Mouse (Mus musculus): Measurements from ENCODE around the gene Tfrc. TPM values are rescaled to one million over a fixed set of nuclear protein-coding genes. Genes with fewer than 3 reads are reported as not detected.

Tfrc gene
- 32.7 and 33.1 TPM in 2 replicates for polyA plus RNA-seq (2015; fragmentation: Nextera tagmentation; extraction: Ambion mirVana)

DNA sequence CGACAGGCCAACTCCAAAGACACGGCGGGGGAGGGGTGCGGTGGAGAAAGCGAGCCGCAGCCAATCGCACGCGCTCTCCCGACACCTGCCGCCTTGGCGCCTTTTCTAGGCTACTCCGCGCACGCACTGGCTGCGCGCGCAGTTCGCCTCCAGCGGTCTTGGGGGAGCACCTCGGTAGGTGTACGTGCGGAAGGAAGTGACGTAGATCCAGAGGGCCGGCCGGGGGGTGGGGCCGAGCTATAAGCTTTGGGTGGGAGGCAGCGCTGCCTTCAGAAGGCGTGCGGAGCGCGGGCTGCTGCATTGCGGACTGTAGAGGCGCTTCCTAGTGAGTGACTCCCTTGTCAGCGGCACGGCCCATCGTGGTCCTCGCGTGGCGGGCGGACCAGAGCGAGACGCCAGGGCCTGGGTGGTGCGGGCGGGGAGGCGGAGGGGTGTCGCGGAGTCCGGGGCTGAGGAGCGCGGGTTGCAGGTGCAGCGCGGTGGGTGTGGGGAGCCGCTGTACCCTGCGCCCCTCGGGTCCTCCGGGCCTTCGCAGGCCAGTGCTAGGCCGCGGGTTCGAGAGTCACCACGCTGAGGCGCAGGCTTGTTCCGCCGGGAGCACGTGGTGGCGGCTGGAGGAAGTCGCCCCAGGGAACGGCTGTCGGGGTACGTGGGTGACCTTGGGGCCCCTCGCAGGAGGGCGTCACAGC, at the start of gene Tfrc:
Gene Tfrc (plus strand): TSS at position 209 of the 689 bp plus-strand sequence.
- peak; percentile 99 for ATAC-seq (ENCODE audit: low FRiP score)
- peak within 1 kb of the TSS; percentile 66 for H3K4me2 ChIP-seq
- peak within 1 kb of the TSS; percentile 91 for H3K9ac ChIP-seq (replicated peaks)
- peak within 1 kb of the TSS; percentile 96 for H3K27ac ChIP-seq (replicated peaks)
- H3K4me3 ChIP-seq (replicated peaks), result peak within 1 kb of the TSS; percentile 92
- 0 out of 2 replicates have a peak, but pooled peaks cover 4% of the 10 kb centered on the region for H3K36me3 ChIP-seq
- peaks cover 18% of the 10 kb centered on the region for H3K4me1 ChIP-seq
- under 1% methylated on average over 73 of the region's 73 CpGs for WGBS
- H3K27me3 ChIP-seq (replicated peaks), result no peaks in the 10 kb centered on the region
- H3K9me3 ChIP-seq (replicated peaks), result no peaks in the 10 kb centered on the region

DNA sequence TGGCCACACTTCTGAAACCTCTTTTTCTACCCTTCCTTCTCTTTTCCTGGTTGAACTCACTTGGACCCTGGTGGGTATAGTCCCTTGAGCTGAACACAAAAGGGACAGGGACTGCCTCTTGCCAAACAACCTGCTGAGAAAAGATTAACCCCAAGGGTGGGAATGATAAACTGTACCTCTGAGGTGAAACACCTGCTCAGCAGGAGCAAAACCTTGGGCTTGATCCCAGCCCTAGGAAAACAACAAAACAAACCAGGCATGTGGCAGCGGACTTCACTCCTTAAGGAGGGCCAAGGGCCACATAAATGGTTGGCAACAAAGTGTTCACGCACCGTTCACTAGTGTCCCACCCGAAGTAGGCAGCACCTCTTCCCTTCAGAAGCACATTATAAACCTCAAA, 49.2 kb upstream of the Tfrc start:
- no peak for ATAC-seq (ENCODE audit: low FRiP score)
- Histone ChIP-seq H3K4me2 (no peak overlapping the region), H3K4me3 (replicated peaks) (no peak overlapping the region), H3K4me1 (no peaks in the 10 kb centered on the region), H3K27ac (replicated peaks) (no peak overlapping the region), H3K27me3 (replicated peaks) (no peaks in the 10 kb centered on the region), H3K36me3 (no peaks in the 10 kb centered on the region), H3K9ac (replicated peaks) (no peak overlapping the region), H3K9me3 (replicated peaks) (no peaks in the 10 kb centered on the region)
- WGBS, result 74% methylated on average over 4 of the region's 4 CpGs

DNA sequence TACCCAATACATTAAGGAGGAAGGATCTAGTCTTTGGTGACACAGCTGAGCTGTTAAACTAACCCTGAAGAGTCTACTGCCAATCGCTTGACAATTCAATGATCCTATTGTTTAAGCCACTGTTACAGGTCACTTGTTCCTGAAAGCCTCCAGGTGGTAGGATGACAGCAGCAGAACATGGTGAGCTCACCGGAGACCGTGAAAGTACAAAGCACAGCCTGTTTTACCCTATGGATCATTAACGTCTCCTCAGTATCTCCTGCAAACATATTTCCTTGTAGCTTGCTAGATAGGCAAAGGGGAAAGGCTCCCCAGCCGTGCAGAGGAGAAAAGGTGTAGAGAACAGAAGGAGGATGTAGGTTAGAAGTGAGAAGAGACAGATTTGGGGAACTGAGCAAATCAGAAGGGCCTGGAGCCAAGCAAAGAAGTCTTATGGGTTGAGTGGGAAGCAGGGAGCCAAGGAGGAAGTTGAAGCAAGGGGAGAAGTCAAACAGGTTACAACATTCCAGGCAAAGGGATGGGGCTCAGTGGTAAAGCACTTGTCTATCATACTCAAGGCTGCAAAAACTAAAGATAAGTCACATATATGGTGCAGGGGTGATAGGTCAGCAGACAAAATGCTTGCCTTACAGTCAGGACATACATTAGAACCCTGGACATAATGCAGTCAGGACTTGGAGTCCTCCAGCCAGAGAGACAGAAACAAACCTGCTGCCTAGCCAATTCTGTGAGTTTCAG, 45.5 kb upstream of the Tfrc start:
- no peaks in the 10 kb centered on the region for H3K4me1 ChIP-seq
- H3K4me2 ChIP-seq, result no peak overlapping the region
- H3K27me3 ChIP-seq (replicated peaks), result no peaks in the 10 kb centered on the region
- H3K9ac ChIP-seq (replicated peaks), result no peak overlapping the region
- H3K9me3 ChIP-seq (replicated peaks), result no peaks in the 10 kb centered on the region
- no peak overlapping the region for H3K27ac ChIP-seq (replicated peaks)
- no peak for ATAC-seq (ENCODE audit: low FRiP score)
- H3K4me3 ChIP-seq (replicated peaks), result no peak overlapping the region
- WGBS, result 82% methylated on average over 5 of the region's 5 CpGs
- no peaks in the 10 kb centered on the region for H3K36me3 ChIP-seq

DNA sequence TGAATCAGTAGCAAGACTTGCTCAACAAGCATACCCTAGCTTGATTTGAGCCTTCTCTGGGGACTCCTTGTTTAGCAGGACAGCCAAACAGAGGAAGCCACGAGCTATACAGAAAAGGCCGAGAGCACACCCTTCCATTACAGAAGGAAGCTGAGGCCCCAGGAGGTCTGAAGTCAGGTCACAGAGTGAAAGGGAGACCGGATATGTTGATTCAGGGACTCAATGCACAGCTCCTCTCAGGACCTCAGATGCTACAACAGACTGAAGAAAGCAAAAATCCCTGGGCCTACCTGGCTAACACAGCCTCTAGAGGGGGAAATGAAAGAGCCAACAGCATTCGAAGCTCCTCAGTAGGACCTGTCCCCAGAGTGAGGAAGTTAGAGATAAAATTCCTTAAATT, 41.4 kb upstream of the Tfrc start:
- Histone ChIP-seq H3K36me3 (no peaks in the 10 kb centered on the region), H3K4me1 (no peaks in the 10 kb centered on the region), H3K9ac (replicated peaks) (no peak overlapping the region), H3K27me3 (replicated peaks) (no peaks in the 10 kb centered on the region), H3K4me2 (no peak overlapping the region), H3K4me3 (replicated peaks) (no peak overlapping the region), H3K9me3 (replicated peaks) (no peaks in the 10 kb centered on the region), H3K27ac (replicated peaks) (no peak overlapping the region)
- no peak for ATAC-seq (ENCODE audit: low FRiP score)
- 72% methylated on average over 4 of the region's 4 CpGs for WGBS

DNA sequence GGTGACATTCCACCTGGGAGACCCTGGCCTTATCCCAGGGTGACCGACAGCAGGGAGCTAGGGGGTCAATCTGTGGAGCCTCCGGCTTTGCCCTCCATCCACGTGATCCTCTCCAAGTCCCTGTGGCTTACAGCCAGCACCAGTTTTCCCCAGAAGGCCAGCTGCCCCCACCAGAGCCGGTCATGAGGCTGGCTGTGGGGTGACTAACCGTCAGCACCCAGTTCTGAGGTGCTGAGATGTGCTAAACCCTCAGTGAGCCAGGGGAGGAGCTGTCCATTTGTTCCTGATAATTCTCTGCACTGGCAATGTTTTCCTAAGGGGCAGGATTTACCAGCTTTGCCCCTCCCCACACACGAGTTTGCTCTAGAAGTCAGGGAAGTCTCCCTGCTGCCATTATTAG, 40.3 kb upstream of the Tfrc start:
- Histone ChIP-seq H3K4me3 (replicated peaks) (no peak overlapping the region), H3K36me3 (no peaks in the 10 kb centered on the region), H3K4me1 (no peaks in the 10 kb centered on the region), H3K27me3 (replicated peaks) (no peaks in the 10 kb centered on the region), H3K4me2 (no peak overlapping the region), H3K9ac (replicated peaks) (no peak overlapping the region), H3K9me3 (replicated peaks) (no peaks in the 10 kb centered on the region), H3K27ac (replicated peaks) (no peak overlapping the region)
- ATAC-seq (ENCODE audit: low FRiP score), result no peak
- WGBS, result 81% methylated on average over 6 of the region's 6 CpGs

DNA sequence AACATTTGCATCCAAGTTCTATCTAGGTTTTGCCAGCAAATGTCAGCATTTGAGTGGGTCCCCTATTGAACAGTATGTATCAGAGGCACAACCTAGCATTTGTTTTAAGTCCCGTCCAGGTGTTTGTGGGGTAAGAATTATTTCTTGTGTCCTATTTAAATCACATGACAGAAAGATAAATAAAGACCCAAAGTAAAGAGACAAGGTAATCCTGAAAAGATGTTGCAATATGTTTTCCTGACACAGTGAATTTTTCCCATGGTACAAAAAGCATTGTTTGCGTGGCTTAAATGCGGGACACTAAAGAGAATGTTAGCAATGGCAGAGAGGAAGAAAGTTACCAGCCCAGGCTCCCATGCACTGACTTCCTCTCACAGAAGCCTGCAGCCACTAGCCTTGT, 38.7 kb upstream of the Tfrc start:
- no peak overlapping the region for H3K27ac ChIP-seq (replicated peaks)
- no peaks in the 10 kb centered on the region for H3K9me3 ChIP-seq (replicated peaks)
- H3K36me3 ChIP-seq, result no peaks in the 10 kb centered on the region
- WGBS, result 93% methylated on average over 3 of the region's 3 CpGs
- no peak overlapping the region for H3K9ac ChIP-seq (replicated peaks)
- H3K27me3 ChIP-seq (replicated peaks), result no peaks in the 10 kb centered on the region
- H3K4me2 ChIP-seq, result no peak overlapping the region
- no peak overlapping the region for H3K4me3 ChIP-seq (replicated peaks)
- no peak for ATAC-seq (ENCODE audit: low FRiP score)
- no peaks in the 10 kb centered on the region for H3K4me1 ChIP-seq

DNA sequence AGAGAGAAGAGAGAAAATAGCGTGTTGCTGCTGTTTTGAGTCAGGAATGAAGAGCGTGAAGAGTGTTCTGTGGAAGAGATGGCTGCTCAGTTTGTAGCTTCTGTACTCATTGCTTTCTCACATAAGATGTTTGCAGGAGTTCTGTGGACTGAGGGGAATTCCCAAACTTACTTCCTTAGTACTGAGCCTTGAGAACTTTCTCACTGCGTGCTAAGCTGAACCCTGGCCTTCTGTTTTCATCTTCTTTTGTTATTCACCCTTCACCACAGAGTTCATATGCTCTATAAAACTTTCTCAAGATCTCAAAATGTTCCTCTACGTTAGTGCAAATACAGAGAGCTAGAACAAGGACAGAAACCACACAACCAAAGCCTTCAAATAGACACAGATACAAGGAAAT, 36.2 kb upstream of the Tfrc start:
- no peak overlapping the region for H3K27ac ChIP-seq (replicated peaks)
- no peak overlapping the region for H3K9ac ChIP-seq (replicated peaks)
- no peak for ATAC-seq (ENCODE audit: low FRiP score)
- no peaks in the 10 kb centered on the region for H3K27me3 ChIP-seq (replicated peaks)
- no peaks in the 10 kb centered on the region for H3K9me3 ChIP-seq (replicated peaks)
- H3K4me3 ChIP-seq (replicated peaks), result no peak overlapping the region
- H3K36me3 ChIP-seq, result no peaks in the 10 kb centered on the region
- 84% methylated on average over 4 of the region's 4 CpGs for WGBS
- no peak overlapping the region for H3K4me2 ChIP-seq
- no peaks in the 10 kb centered on the region for H3K4me1 ChIP-seq

DNA sequence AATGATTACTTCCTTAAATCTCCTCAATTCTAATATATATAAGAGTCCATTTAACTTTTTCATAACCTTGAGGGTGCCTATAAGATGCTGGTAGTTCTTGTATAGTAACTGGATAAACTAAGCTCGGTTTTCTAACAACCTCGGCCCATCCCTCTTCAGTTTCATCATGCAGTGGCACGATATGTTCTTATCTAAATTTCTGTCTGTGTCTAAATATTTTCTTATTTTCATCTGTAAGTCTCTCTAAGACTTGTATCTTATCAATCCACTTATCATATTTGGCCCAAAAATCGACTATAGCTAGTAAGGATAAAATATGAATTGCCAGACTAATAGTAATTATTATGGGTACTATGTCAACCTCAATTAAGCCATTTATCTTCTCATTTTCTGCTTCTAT, 22.2 kb upstream of the Tfrc start:
- H3K9ac ChIP-seq (replicated peaks), result no peak overlapping the region
- H3K27me3 ChIP-seq (replicated peaks), result no peaks in the 10 kb centered on the region
- no peaks in the 10 kb centered on the region for H3K36me3 ChIP-seq
- H3K4me3 ChIP-seq (replicated peaks), result no peak overlapping the region
- H3K4me2 ChIP-seq, result no peak overlapping the region
- no peaks in the 10 kb centered on the region for H3K4me1 ChIP-seq
- H3K27ac ChIP-seq (replicated peaks), result no peak overlapping the region
- no peaks in the 10 kb centered on the region for H3K9me3 ChIP-seq (replicated peaks)
- ATAC-seq (ENCODE audit: low FRiP score), result no peak
- WGBS, result 91% methylated on average over 4 of the region's 4 CpGs

DNA sequence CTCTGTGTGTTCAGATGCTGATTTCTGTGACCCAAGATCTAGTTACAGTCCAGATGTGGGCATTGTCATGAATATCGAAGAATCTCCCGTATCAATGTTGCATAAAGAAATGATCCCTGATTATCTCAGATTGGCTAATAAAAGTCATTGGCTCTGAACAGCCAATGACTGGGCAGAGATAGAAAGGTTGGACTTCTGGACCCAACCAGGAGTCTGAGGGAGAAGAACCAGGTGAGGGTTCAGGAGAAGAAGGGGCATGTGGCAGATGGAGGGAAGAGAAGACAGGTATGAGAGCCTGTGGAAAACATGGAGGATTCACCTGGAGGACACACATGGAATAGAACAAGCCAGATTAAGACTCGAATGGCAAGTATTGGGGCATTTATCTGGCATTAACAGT, 20.2 kb upstream of the Tfrc start:
- no peaks in the 10 kb centered on the region for H3K9me3 ChIP-seq (replicated peaks)
- no peak overlapping the region for H3K4me3 ChIP-seq (replicated peaks)
- H3K4me2 ChIP-seq, result no peak overlapping the region
- H3K36me3 ChIP-seq, result no peaks in the 10 kb centered on the region
- ATAC-seq (ENCODE audit: low FRiP score), result no peak
- H3K27ac ChIP-seq (replicated peaks), result no peak overlapping the region
- no peak overlapping the region for H3K9ac ChIP-seq (replicated peaks)
- no peaks in the 10 kb centered on the region for H3K27me3 ChIP-seq (replicated peaks)
- no peaks in the 10 kb centered on the region for H3K4me1 ChIP-seq
- WGBS, result 90% methylated on average over 3 of the region's 3 CpGs

DNA sequence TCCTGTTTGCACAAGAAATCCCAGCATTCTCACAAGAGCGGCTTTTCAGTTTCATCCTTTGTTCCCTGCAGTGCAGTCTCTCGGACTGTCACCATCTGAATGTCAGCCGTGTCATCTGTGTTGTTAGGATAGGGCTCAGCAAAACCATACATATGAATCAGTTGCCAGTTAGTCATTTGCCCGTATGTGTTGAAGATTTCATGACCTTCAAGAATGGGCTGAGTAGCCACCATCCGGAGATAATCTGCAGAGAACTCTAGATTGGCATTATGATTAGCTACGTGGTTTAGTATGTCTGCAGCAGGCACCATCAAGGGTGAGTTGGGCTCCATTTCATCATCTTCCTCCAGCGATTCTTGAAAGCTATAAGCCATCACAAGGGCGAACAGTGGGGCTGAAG, 17.2 kb upstream of the Tfrc start:
- H3K27ac ChIP-seq (replicated peaks), result no peak overlapping the region
- no peak overlapping the region for H3K4me2 ChIP-seq
- no peaks in the 10 kb centered on the region for H3K4me1 ChIP-seq
- 88% methylated on average over 8 of the region's 8 CpGs for WGBS
- H3K36me3 ChIP-seq, result no peaks in the 10 kb centered on the region
- no peak for ATAC-seq (ENCODE audit: low FRiP score)
- no peaks in the 10 kb centered on the region for H3K9me3 ChIP-seq (replicated peaks)
- no peak overlapping the region for H3K9ac ChIP-seq (replicated peaks)
- no peaks in the 10 kb centered on the region for H3K27me3 ChIP-seq (replicated peaks)
- H3K4me3 ChIP-seq (replicated peaks), result no peak overlapping the region

DNA sequence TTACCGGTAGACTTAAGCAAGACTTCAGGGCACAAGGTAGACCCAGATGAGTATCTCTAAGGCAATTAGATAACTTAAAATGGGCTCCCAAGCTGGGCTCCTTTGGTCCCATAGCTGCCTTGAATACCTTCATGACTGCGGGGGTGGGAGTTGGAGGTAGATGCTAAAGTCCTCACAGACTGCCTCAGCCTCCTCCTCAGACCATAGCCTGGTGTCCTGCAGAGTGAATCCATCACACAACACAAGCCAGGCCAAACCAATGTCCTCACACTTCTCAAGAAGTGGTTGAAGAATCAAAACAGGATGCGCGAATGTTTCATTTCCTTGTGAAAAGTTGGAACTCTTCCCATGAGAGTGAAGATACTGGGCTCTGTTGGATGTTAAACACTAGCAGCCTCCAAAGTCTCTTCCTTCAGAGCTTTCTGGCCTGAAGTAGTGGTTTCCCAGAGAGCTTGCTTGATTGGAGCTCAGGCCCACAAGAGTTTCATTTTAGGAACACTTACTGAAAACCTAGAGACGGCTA, 15.4 kb upstream of the Tfrc start:
- no peaks in the 10 kb centered on the region for H3K9me3 ChIP-seq (replicated peaks)
- no peaks in the 10 kb centered on the region for H3K36me3 ChIP-seq
- H3K27me3 ChIP-seq (replicated peaks), result no peaks in the 10 kb centered on the region
- 0 out of 2 replicates have a peak, but pooled peaks cover 3% of the 10 kb centered on the region for H3K4me1 ChIP-seq
- 88% methylated on average over 5 of the region's 5 CpGs for WGBS
- no peak overlapping the region for H3K4me3 ChIP-seq (replicated peaks)
- no peak overlapping the region for H3K4me2 ChIP-seq
- no peak for ATAC-seq (ENCODE audit: low FRiP score)
- no peak overlapping the region for H3K9ac ChIP-seq (replicated peaks)
- H3K27ac ChIP-seq (replicated peaks), result no peak overlapping the region

DNA sequence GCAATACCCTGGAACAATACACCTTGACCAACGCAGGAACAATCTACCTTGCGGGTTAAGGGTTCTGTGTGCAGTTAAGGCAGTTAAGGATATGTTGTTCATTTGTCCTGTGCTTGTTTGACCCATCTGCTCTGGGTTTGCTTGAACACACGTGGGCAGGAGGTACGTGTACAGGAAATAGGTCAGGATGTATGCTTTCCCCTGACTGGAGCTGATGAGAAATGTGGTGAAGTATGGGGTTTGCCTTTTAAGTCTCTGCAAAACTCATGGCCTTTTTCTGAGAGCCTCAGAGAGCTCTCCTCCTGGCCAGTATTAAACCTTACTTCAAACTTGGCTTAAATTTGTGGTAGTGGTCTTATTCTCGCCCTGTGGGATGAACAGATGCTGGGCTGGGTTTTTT, 14.8 kb upstream of the Tfrc start:
- Histone ChIP-seq H3K9ac (replicated peaks) (no peak overlapping the region), H3K27me3 (replicated peaks) (no peaks in the 10 kb centered on the region), H3K4me3 (replicated peaks) (no peak overlapping the region), H3K4me2 (no peak overlapping the region), H3K27ac (replicated peaks) (no peak overlapping the region), H3K9me3 (replicated peaks) (no peaks in the 10 kb centered on the region), H3K4me1 (0 out of 2 replicates have a peak, but pooled peaks cover 3% of the 10 kb centered on the region), H3K36me3 (no peaks in the 10 kb centered on the region)
- no peak for ATAC-seq (ENCODE audit: low FRiP score)
- WGBS, result 78% methylated on average over 5 of the region's 5 CpGs
